In the genomic region with DNA sequence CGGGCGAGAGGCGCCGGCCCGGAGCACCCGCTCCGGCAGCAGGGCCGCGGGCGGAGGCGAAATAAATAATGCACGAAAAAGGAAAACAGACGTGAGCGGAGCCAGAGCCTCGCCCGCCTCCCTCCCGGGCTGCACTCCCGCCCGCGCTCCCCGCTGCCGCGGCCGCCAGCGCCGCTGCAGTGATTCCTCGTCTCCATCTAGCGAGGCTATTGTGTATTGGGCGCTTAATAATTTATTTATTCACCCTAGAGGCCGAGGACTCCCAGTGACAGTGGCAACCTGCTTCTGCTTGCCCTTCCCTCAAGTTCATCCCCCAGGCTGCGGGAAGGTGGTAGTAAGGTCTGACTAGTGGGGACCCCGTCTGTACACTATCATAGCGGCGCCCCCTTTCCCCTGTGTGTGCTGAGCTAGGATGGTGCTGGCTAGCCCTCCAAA, we compare ENCODE assay signal across 9 mouse cellular contexts. TPM values are rescaled to one million over a fixed set of nuclear protein-coding genes. Genes with fewer than 3 reads are reported as not detected.
DNase-seq lines count a peak whose midpoint lies in the region; ATAC-seq lines count a peak whose summit lies in the region.
"Had no signal": no experiment of that assay in that cellular context is flagged by ENCODE, and none has a peak within 500 bp of the region (broad histone marks: within the 10 kb centered on the region; RNA-seq: fewer than 3 reads in every experiment).

No protein-coding gene starts in this region.

- no peak overlapping the region for H3K27ac ChIP-seq in forebrain, embryonic 14.5 days (ENCODE audit: low read depth, low read length)
- no peak overlapping the region for H3K27ac ChIP-seq in liver, embryonic 16.5 days (ENCODE audit: low read length)

- ATAC-seq in forebrain, embryonic 14.5 days = peak; percentile 84
- ATAC-seq in liver, embryonic 16.5 days (ENCODE audit: low read depth) = no peak

- peak overlapping the region; percentile 61 for H3K4me3 ChIP-seq in forebrain, embryonic 14.5 days (ENCODE audit: low read depth, low read length)
- peak overlapping the region; percentile 50 for H3K4me3 ChIP-seq in liver, embryonic 16.5 days (ENCODE audit: low read depth, low read length)

- no peaks in the 10 kb centered on the region for H3K9me3 ChIP-seq in forebrain, embryonic 14.5 days (replicated peaks; ENCODE audit: control insufficient read depth, low read length)
- H3K9me3 ChIP-seq in liver, embryonic 16.5 days (replicated peaks; ENCODE audit: control insufficient read depth, low read length) = no peaks in the 10 kb centered on the region

- 1% methylated on average over 31 of the region's 34 CpGs for WGBS in forebrain, embryonic 14.5 days
- WGBS in liver, embryonic 16.5 days (ENCODE audit: insufficient replicate concordance) = 3% methylated on average over 31 of the region's 34 CpGs

- H3K36me3 ChIP-seq in forebrain, embryonic 14.5 days (ENCODE audit: control insufficient read depth, insufficient read depth, low read length) = no peaks in the 10 kb centered on the region
- no peaks in the 10 kb centered on the region for H3K36me3 ChIP-seq in liver, embryonic 16.5 days (ENCODE audit: control insufficient read depth, insufficient read depth)

- DNase-seq in right cerebral cortex, adult 18-20 months = peak; percentile 66
- DNase-seq in right cerebral cortex, postnatal 25 days = no peak
- DNase-seq in forebrain, embryonic 14.5 days (ENCODE audit: low spot score) = peak; percentile 74
- DNase-seq in heart, postnatal 10 days = peak; percentile 61 to 66
- DNase-seq in layer of hippocampus, adult 18-20 months (ENCODE audit: low spot score in 2 of 2) = peak; percentile 57 to 79
- DNase-seq in ovary, postnatal 10 days (ENCODE audit: low spot score) = peak; percentile 33
- no peak for DNase-seq in thymus, postnatal 10 days (ENCODE audit: low spot score in 2 of 2)

- peak overlapping the region; percentile 93 for H3K4me2 ChIP-seq in forebrain, embryonic 14.5 days (ENCODE audit: low read length)
- H3K4me2 ChIP-seq in liver, embryonic 16.5 days (ENCODE audit: low read depth, low read length) = peak overlapping the region; percentile 51

- H3K9ac ChIP-seq in forebrain, embryonic 14.5 days (ENCODE audit: low read length) = peak overlapping the region; percentile 70
- no peak overlapping the region for H3K9ac ChIP-seq in liver, embryonic 16.5 days (ENCODE audit: low read depth, low read length)

- intact Hi-C loops in heart, postnatal 10 days (cut with DNase I) = loop anchor here (1.0 to 2.0 kb wide), 2 partner anchors 58 to 98 kb away; no protein-coding TSS in a partner anchor

- H3K4me1 ChIP-seq in forebrain, embryonic 14.5 days (ENCODE audit: control insufficient read depth, insufficient read depth, low read length) = no peaks in the 10 kb centered on the region
- H3K4me1 ChIP-seq in liver, embryonic 16.5 days (ENCODE audit: control insufficient read depth, low read depth, low read length) = no peaks in the 10 kb centered on the region

- H3K27me3 ChIP-seq in forebrain, embryonic 14.5 days (replicated peaks; ENCODE audit: control insufficient read depth, insufficient read depth, low read length) = peaks cover 17% of the 10 kb centered on the region
- H3K27me3 ChIP-seq in liver, embryonic 16.5 days (ENCODE audit: control insufficient read depth, insufficient read depth, low read depth, low read length) = peaks cover 45% of the 10 kb centered on the region

RNA-seq across cellular contexts. Expression of a gene that starts 0.7 kb away (rescaled TPM):
- polyA plus RNA-seq in forebrain, embryonic 14.5 days (2014; fragmentation: Nextera tagmentation; extraction: Ambion mirVana) = 0.33 TPM in 1 of 2 replicates, not detected in the other
- under 1 TPM; 0.30 to 0.38 TPM for total RNA-seq in heart, postnatal 10 days (2021)
- total RNA-seq in layer of hippocampus, adult 18-20 months (2021) = 1 to 10 TPM; 2.8 to 3.9 TPM
- polyA plus RNA-seq in liver, embryonic 16.5 days (2015; fragmentation: Nextera tagmentation; extraction: Ambion mirVana) = not detected in 2 replicates
- total RNA-seq: hematopoietic stem cell, adult 5-6 weeks had no signal

Comparison
In these comparisons a context has a peak if more than half of its experiments do, and no peak if none do; other contexts are left out.
1. DNase-seq: peak in right cerebral cortex, adult 18-20 months (single experiment), forebrain, embryonic 14.5 days (single experiment), heart, postnatal 10 days (2 of 2), layer of hippocampus, adult 18-20 months (2 of 2) and ovary, postnatal 10 days (single experiment); none in right cerebral cortex, postnatal 25 days (single experiment) and thymus, postnatal 10 days (0 of 2).